Mouse (Mus musculus): Measurements from ENCODE around the gene Otx2.

DNA sequence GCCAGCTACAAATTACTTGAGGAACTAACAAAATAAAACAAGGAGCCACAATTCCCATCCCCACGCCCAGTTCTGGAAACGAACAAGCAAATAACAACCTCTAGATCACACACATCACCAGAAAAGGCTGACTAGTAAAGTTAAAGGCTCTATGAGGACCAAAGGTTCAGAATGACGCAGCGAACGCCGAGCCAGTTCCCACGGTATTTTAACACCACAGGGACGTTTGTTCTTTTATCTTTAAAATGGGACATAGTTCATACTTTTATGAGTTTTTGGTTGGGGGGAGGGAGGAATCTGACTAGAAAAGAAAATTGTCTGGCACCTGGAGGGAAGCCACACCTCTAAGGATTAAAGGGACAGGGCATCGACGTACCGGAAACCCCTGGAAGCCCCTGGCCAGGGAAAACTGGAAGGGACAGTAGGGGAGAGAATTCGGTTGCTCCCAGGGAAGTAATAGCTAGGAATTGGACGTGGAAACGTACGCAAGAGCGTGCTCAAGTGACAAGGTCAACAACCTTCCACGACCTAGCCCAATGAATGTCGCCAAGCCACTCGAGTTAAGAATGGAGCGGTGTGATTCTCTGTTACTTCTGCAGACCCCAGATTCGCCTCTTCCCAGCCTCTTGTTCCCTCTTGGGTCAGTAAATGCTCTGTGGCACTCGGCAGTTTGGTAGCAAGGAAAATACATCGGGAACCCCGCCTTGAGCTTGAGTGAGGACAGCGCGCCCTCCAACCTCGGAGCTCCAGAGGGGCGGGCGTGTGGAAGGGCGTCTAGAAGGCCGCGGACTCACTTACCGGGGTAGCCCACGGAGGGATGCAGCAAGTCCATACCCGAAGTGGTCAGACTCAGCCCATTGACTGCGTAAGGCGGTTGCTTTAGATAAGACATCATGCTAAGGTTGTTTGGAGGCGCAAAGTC lies 11.7 kb downstream of the Otx2 start:
- no peak for TF ChIP-seq CHD2 (IDR thresholded peaks at IDR 0.05; ENCODE audit: low read depth, low read length)
- no peak for TF ChIP-seq MAFK (IDR thresholded peaks at IDR 0.05; ENCODE audit: insufficient read depth, low read depth, low read length)
- no peak for TF ChIP-seq ZNF384 (IDR thresholded peaks at IDR 0.05; ENCODE audit: low read depth, low read length)
